Comparison of ENCODE assay signal across 9 mouse cellular contexts in genomic region chr3:84428994-84429725, GRCm38 (mm10). TPM values are rescaled to one million over a fixed set of nuclear protein-coding genes. Genes with fewer than 3 reads are reported as not detected.
A peak's percentile ranks its signal among the peaks of the same experiment; 100 is the strongest.
DNase-seq lines count a peak whose midpoint lies in the region; ATAC-seq lines count a peak whose summit lies in the region.
"Had no signal": no experiment of that assay in that cellular context is flagged by ENCODE, and none has a peak within 500 bp of the region (broad histone marks: within the 10 kb centered on the region; RNA-seq: fewer than 3 reads in every experiment).

No protein-coding gene starts in this region.

- peak; percentile 27 for DNase-seq in heart, adult 8-10 months (ENCODE audit: low spot score)
- DNase-seq in heart, postnatal 36 days = no peak
- peak; percentile 71 for DNase-seq in adrenal gland, postnatal 10 days
- peak; percentile 85 for DNase-seq in kidney, adult 9 months
- DNase-seq in lung, postnatal 4 days = peak; percentile 59 to 61
- DNase-seq in layer of hippocampus, adult 18-20 months (ENCODE audit: low spot score in 2 of 2) = no peak
- DNase-seq in spleen, postnatal 14 days (ENCODE audit: low spot score in 2 of 2) = no peak
- DNase-seq: spleen, adult 18-20 months had no signal

- no peak for ATAC-seq in activated CD4-positive, CD25-positive, alpha-beta regulatory T cell, adult 4 months

- intact Hi-C loops in heart, postnatal 36 days (cut with DNase I) = no loop called here

RNA-seq across cellular contexts. Expression of gene Fhdc1, which starts 51.1 kb away (rescaled TPM):
- 1 to 10 TPM in 1 of 4 experiments, under 1 TPM in 3; 0.23 to 1.2 (median 0.40) TPM for total RNA-seq in heart, adult 8-10 months (2022)
- under 1 TPM; 0.58 to 0.87 TPM for total RNA-seq in heart, postnatal 36 days (2021)
- total RNA-seq in adrenal gland, postnatal 10 days (2021) = 10 to 100 TPM; 10.8 to 24.9 TPM
- 1 to 10 TPM; 2.5 to 3.3 TPM for total RNA-seq in layer of hippocampus, adult 18-20 months (2021)
- 1 to 10 TPM in 1 of 2 experiments, under 1 TPM in 1; 0.75 to 2.4 TPM for polyA plus RNA-seq in activated CD4-positive, CD25-positive, alpha-beta regulatory T cell, adult 4 months (2017; shearing (Covaris generic))

Comparison
In these comparisons a context has a peak if more than half of its experiments do, and no peak if none do; other contexts are left out.
1. DNase-seq: peak in heart, adult 8-10 months (single experiment), adrenal gland, postnatal 10 days (single experiment), kidney, adult 9 months (single experiment) and lung, postnatal 4 days (2 of 2); none in heart, postnatal 36 days (0 of 2), layer of hippocampus, adult 18-20 months (0 of 2) and spleen, postnatal 14 days (0 of 2).